Mouse (Mus musculus): ENCODE measurements around the gene Map2.

Gene Map2

GRCm38 (mm10) chr1:66388561-66388960 lies 213.5 kb downstream of the Map2 start:
- no peak for DNase-seq (ENCODE audit: low read depth, low spot score)

- DNase-seq (ENCODE audit: low read depth, low spot score), result no peak
Measured at GRCm38 (mm10) chr1:66394944-66395637, 220.0 kb downstream of the Map2 start.

DNA sequence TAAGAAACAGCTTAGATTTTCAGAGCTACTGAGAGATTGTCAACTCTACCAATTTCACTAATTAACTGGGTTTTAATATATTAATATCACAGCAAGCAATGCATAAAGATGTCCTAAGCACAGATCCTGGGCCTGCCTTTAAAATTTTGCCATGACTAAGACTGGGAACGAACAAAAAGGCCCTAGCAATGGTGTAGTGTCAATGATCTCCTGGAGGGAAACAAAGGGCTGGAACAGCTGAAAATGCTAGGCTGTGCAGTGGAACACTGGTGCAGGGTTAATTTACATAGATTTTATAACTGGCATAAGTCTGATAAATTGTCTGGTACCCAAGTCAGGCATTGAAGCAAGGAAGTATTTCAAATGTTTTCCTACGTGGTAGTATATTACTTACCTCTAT lies 220.8 kb downstream of the Map2 start:
- DNase-seq (ENCODE audit: low read depth, low spot score), result no peak

- no peak for DNase-seq (ENCODE audit: low read depth, low spot score)
Measured at GRCm38 (mm10) chr1:66401902-66402301, 226.8 kb downstream of the Map2 start.

DNA sequence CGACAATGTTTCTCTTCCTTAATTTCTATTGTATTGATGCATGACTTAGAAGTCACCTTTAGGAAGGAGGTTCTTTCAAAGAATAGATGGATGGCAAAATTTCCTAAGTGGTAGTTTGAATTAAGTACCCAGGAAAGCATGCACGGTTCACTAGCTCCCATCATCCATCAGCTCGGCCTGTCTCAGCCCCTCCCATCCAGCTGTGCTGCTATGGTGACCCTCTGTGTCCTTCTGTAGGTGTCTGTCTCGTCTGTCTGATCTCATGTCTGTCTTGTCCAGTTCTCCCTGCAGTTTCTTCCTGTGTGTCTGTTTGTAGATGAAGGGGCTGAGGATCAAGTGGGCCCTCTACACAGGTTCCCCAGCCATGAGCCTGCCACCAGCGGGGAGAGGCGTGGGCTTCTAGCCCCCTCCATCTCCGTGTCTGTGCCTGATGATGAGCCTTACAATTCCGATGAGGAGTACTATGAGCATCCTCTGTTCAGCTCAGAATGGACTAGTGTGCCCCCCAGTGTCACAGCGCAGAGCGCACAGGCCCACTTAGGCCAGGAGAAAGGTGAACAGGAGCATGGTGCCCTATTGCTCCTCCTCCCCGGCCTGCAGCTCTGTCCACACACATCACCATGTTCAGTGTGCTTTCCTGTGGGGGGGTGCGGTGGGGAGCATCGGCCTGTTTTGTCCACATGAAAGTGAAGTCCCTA lies 232.3 kb downstream of the Map2 start:
- DNase-seq (ENCODE audit: low read depth, low spot score), result no peak

- DNase-seq (ENCODE audit: low read depth, low spot score), result no peak
Measured at GRCm38 (mm10) chr1:66418360-66418759, 243.3 kb downstream of the Map2 start.

GRCm38 (mm10) chr1:66426073-66426472 lies 251.0 kb downstream of the Map2 start:
- DNase-seq (ENCODE audit: low read depth, low spot score), result no peak

GRCm38 (mm10) chr1:66430962-66431361 lies 255.9 kb downstream of the Map2 start:
- no peak for DNase-seq (ENCODE audit: low read depth, low spot score)

DNA sequence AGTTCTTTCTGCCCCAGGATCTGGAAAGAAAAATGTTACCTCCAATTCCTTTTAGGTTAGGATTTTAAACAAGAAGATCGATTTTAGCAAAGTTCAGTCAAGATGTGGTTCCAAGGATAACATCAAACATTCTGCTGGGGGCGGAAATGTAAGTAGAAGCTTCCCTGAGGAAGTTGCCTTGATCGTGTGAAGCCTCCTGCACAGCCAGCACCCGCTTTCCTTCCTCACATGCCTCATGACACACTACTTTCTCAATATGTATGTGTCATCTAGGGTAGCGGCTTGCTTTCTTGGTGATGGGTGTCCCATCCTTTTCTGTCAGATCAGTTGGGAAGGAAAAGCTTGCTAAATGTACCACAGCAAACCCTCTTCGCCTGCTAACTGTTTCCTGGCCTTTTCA lies 256.4 kb downstream of the Map2 start:
- no peak for DNase-seq (ENCODE audit: low read depth, low spot score)

- DNase-seq (ENCODE audit: low read depth, low spot score), result no peak
Measured at GRCm38 (mm10) chr1:66438069-66438468, 263.0 kb downstream of the Map2 start.

GRCm38 (mm10) chr1:66442922-66443321 lies 267.8 kb downstream of the Map2 start:
- DNase-seq (ENCODE audit: low read depth, low spot score), result no peak

- no peak for DNase-seq (ENCODE audit: low read depth, low spot score)
Measured at GRCm38 (mm10) chr1:66449471-66449870, 274.4 kb downstream of the Map2 start.

- DNase-seq (ENCODE audit: low read depth, low spot score), result no peak
Measured at GRCm38 (mm10) chr1:66456580-66456979, 281.5 kb downstream of the Map2 start.

GRCm38 (mm10) chr1:66457747-66458146 lies 282.7 kb downstream of the Map2 start:
- no peak for DNase-seq (ENCODE audit: low read depth, low spot score)

GRCm38 (mm10) chr1:66459394-66459793 lies 284.3 kb downstream of the Map2 start:
- DNase-seq (ENCODE audit: low read depth, low spot score), result no peak

DNA sequence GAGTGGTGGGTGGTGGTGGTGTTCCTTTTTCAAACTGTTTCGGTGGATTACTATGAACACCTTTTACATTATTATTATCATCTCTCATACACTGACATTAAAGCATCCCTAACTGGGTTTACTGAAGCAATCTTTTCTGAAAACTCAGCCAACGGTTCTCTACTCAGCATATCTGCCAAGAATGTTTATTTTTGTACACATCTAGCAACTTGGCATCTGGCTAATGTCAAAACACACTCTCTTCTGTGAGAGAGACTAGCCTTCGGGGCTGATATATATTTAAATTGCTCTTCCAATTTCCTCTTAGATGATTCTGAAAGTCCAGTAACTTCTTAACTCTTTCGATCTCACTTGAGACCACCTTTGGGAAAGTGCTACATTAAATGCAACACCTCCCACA lies 285.8 kb downstream of the Map2 start:
- no peak for DNase-seq (ENCODE audit: low read depth, low spot score)

DNA sequence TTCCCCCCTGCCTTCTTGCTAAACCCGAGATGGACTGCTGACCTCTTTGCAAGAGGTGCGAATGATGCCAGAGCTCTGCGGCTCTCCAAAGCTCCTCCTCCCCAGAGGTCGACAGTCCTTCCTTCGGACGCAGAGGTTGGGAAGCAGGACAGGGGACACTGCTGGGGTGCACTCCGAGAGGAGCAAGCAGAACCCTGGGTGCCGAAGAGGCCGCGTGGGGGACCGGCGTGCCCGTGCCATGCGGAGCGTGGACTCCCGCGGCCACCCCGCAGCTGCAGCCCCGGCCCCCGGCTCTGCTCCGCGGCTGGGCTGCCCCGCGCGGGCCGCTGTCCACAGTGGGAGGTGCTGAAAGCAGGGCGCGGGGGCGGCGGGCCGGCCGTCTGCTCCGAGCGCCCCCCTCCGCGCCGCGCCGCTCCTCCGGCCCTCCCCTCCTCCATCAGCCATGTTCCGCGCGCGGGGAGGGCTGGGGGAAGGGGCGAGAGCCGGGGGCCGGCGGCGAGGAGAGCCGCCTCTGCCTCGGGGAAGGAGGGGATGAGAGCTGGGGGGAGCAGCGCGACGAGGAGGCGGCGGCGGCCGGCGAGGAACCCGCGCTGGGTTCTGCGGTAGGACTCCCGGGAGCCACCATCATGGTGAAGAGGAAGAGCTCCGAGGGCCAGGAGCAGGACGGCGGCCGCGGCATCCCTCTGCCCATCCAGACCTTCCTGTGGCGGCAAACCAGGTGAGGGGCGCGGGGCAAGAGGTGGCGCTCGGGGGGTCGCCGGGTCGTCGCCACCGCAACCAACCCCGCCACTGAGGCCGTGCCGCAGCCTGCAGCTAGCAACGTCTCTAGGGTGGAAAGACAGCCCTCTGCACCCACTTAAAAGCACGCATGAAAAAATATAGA lies 293.0 kb downstream of the Map2 start, which contains the start of gene Unc80:
Gene Unc80 (plus strand): TSS at position 547 of the 883 bp plus-strand sequence.
- peak; percentile 59 for DNase-seq (ENCODE audit: low read depth, low spot score)

DNA sequence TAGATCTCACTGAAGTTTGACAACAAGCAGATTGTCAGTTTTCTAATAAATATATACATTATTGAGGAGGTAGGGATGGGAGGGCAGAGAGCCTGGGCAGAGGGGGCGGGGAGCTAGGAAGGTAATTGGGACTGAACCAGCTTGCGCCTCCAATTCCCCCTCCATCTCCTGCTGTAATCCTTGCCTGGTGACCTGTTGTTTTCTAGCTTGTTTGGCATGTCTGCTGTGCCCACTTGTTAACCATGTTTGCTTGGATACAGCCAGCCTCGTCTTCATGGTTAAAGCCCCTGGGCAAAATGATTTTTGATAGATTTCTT lies 293.6 kb downstream of the Map2 start:
- DNase-seq (ENCODE audit: low read depth, low spot score), result peak; percentile 13

GRCm38 (mm10) chr1:66482751-66483150 lies 307.7 kb downstream of the Map2 start:
- no peak for DNase-seq (ENCODE audit: low read depth, low spot score)
